Mouse (Mus musculus) small intestine, adult 2 months (tissue): ENCODE results near the gene Csf2. TPM values are rescaled to one million over a fixed set of nuclear protein-coding genes. Genes with fewer than 3 reads are reported as not detected.
"Not testable (repeated sequence)": the region's sequence is repeated elsewhere in the genome, so short reads cannot be mapped to it uniquely, and the experiment has no call there.

ENCODE experiments used
- H3K27ac ChIP-seq: fragments of 200-500 bp; 2 replicates; pipeline ENCODE4 v1.5.1; 2012; ENCODE audit warnings: low read depth, low read length, control low read depth, inconsistent platforms; ENCODE audit not compliant: insufficient read depth
- H3K27me3 ChIP-seq: fragments of 200-500 bp; 2 replicates; pipeline ENCODE4 v1.6.1; 2012; ENCODE audit warnings: mild to moderate bottlenecking, moderate library complexity, low read length, inconsistent platforms; ENCODE audit not compliant: control insufficient read depth, insufficient read depth
- H3K36me3 ChIP-seq: fragments of 200-500 bp; 2 replicates; pipeline ENCODE4 v1.6.1; 2012; ENCODE audit warnings: mild to moderate bottlenecking, low read length, control low read depth, inconsistent platforms; ENCODE audit not compliant: control insufficient read depth, insufficient read depth
- H3K4me1 ChIP-seq: fragments of 200-500 bp; 2 replicates; pipeline ENCODE4 v1.6.1; 2012; ENCODE audit warnings: low read length, inconsistent platforms, mixed read lengths; ENCODE audit not compliant: control insufficient read depth, insufficient read depth, insufficient read length
- H3K4me3 ChIP-seq: fragments of 200-500 bp; 2 replicates; pipeline ENCODE4 v1.5.1; 2012; ENCODE audit warnings: low read depth, mild to moderate bottlenecking, control low read depth, inconsistent platforms, low read length, moderate library complexity
- CTCF ChIP-seq: fragments of 200-500 bp; IDR thresholded peaks from 2 replicates; pipeline ENCODE4 v1.5.1; 2012; ENCODE audit warnings: low read depth, mild to moderate bottlenecking, control low read depth, inconsistent platforms, low read length, moderate library complexity, mixed read lengths; ENCODE audit not compliant: insufficient replicate concordance, insufficient read length; ENCODE audit errors: extremely low read depth
- POLR2A ChIP-seq: fragments of 200-500 bp; IDR thresholded peaks from 2 replicates; pipeline ENCODE4 v1.6.1; 2012; ENCODE audit warnings: low read depth, mild to moderate bottlenecking, control low read depth, inconsistent platforms, low read length, moderate library complexity
- WGBS: fragments of 180-500 bp; shearing (Covaris S2); methylation state at CpG from one replicate; pipeline ENCODE4 v1.1.7; 2018; 5-methylcytosine and 5-hydroxymethylcytosine counted together
- polyA plus RNA-seq: library from polyadenylated mRNA; depleted of rRNA; stranded (reverse); fragments of >200 nt; gene quantifications from 2 replicates; pipeline ENCODE4 v1.2.3, GENCODE M21; 2012; rRNA removed

Gene Csf2
- 0.13 and 0.22 TPM in 2 replicates for polyA plus RNA-seq

DNA sequence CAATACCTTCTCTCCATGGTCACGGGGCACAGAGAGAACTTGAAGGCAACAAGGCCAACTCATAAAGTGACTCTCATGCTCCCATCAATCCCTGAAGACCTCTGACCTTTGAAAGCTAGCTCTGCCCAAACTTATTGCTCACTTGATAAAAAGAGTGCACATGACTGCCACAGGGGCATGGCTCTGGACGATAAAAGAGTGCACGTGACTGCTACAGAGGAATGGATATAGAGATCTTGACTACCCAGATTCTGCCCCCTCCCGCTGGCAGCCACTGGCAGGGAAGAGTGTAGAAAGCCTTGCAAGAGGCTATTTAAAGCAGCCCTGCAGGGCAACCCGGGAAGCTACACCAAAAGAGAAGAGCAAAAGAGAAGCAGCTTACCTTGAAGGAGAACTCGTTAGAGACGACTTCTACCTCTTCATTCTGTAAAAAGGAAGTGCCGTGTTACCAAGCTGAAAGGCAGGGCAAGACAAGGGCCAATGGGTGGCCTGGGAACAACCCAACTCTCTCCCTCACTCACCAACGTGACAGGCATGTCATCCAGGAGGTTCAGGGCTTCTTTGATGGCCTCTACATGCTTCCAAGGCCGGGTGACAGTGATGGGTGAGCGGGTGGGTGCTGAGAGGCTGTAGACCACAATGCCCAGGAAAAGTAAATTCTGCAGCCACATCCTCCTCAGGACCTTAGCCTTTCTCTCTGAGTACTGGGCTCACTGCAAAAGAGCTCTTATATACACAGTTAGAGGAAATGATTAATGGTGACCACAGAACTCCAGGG lies at the start of gene Csf2:
Gene Csf2, minus strand, starts transcription at position 728 of the 778 bp plus-strand sequence.
- WGBS: 30% methylated on average over 11 of the region's 11 CpGs
- peak within 1 kb of the TSS; percentile 78 for H3K27ac ChIP-seq
- no peaks in the 10 kb centered on the region for H3K36me3 ChIP-seq
- peaks cover 13% of the 10 kb centered on the region; the same call in 1 of the 2 replicates for H3K4me1 ChIP-seq
- no peak for TF ChIP-seq CTCF
- TF ChIP-seq POLR2A: no peak
- H3K27me3 ChIP-seq: no peaks in the 10 kb centered on the region
- peak within 1 kb of the TSS; percentile 40; the same call in 1 of the 2 replicates for H3K4me3 ChIP-seq

DNA sequence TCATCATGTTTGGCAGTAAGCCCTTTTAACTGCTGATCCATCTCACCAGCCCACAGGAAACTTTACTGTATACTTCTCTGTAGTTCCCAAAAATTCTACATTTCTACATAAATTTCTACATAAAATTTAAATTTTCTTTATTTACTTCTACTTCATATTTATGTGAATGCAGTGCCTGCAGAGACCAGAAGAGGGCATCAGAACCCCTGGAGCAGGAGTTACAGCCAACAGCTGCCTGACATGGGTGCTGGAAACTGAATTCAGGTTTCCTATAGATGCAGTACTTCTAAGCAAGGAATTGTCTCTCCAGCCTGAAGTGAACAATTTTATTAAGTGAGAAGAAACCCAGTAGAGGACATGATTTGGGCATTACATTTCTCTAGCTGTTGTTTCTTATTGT lies 49.3 kb upstream of the Csf2 start:
- Histone ChIP-seq H3K27ac (no peak overlapping the region), H3K36me3 (no peaks in the 10 kb centered on the region), H3K27me3 (peaks cover 7% of the 10 kb centered on the region), H3K4me1 (0 out of 2 replicates have a peak, but pooled peaks cover 1% of the 10 kb centered on the region), H3K4me3 (no peak overlapping the region)
- TF ChIP-seq CTCF (peak; percentile 20; the same call in 1 of the 2 replicates), POLR2A (no peak)

DNA sequence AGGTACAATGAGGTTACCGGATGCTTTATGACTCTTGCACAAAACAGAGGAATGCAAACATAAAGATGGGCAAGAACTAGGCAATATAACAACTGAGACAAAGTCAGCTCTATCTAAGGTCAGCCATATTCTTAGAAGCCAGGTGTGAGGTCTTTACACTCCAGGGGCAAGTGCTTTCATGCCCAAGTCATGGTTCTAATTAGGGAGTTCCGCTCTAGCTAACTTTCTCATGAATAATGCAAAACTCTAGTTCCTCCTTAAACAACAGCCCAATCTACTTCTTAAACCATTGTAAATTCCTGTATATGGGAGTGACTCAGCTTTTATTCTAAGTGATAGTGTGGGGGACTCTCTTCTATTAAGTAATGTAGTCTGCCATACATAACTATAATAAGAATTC lies 48.0 kb upstream of the Csf2 start:
- H3K4me1 ChIP-seq, H3K27ac ChIP-seq, H3K4me3 ChIP-seq, H3K36me3 ChIP-seq, H3K27me3 ChIP-seq: not testable (repeated sequence)
- WGBS: 94% methylated on average over 2 of the region's 2 CpGs

DNA sequence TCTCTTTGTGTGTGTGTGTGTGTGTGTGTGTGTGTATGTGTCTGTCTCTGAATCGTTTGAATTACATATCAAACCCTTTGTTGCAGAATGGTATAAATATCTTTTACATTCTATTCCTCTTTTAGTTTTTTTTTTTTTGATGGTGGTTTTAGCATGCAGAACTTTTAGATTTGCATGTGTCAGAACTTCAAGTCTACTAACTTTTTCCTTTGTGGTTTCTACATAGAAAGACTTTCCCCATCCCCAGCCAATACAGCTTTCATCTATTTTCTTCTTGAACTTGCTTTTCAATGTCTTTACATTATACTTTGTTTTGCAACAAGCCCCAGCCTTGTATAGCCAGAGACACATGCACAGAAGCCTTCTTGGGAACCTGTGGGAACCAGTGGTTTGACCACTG lies 47.3 kb upstream of the Csf2 start:
- no peak overlapping the region for H3K4me3 ChIP-seq
- WGBS: 78% methylated on average over 1 of the region's 1 CpGs
- no peaks in the 10 kb centered on the region for H3K36me3 ChIP-seq
- TF ChIP-seq CTCF (no peak), POLR2A (no peak)
- no peak overlapping the region for H3K27ac ChIP-seq
- H3K4me1 ChIP-seq: no peaks in the 10 kb centered on the region
- no peaks in the 10 kb centered on the region for H3K27me3 ChIP-seq

DNA sequence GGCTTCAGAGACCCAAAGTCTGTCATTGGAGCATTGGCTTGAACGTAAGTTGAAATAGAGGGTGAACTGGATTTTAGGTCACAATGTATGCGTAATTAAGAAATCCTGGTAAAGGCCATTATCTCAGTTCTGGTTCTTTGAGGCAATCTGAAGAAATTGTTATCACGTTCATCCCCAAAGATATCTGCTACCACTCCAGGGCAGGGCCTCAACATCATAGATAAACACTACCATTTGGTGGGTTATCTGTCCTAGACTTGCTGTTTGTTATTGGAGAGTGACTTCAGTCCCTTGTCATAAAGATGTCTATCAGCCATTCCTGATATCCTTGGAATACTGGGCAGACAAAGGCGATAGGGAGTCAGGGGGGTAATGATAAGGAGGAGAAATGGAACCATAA lies 46.5 kb upstream of the Csf2 start:
- Histone ChIP-seq H3K27me3 (no peaks in the 10 kb centered on the region), H3K4me1 (no peaks in the 10 kb centered on the region), H3K27ac (no peak overlapping the region), H3K4me3 (no peak overlapping the region), H3K36me3 (no peaks in the 10 kb centered on the region)
- TF ChIP-seq POLR2A: no peak
- TF ChIP-seq CTCF: no peak
- 58% methylated on average over 4 of the region's 4 CpGs for WGBS

DNA sequence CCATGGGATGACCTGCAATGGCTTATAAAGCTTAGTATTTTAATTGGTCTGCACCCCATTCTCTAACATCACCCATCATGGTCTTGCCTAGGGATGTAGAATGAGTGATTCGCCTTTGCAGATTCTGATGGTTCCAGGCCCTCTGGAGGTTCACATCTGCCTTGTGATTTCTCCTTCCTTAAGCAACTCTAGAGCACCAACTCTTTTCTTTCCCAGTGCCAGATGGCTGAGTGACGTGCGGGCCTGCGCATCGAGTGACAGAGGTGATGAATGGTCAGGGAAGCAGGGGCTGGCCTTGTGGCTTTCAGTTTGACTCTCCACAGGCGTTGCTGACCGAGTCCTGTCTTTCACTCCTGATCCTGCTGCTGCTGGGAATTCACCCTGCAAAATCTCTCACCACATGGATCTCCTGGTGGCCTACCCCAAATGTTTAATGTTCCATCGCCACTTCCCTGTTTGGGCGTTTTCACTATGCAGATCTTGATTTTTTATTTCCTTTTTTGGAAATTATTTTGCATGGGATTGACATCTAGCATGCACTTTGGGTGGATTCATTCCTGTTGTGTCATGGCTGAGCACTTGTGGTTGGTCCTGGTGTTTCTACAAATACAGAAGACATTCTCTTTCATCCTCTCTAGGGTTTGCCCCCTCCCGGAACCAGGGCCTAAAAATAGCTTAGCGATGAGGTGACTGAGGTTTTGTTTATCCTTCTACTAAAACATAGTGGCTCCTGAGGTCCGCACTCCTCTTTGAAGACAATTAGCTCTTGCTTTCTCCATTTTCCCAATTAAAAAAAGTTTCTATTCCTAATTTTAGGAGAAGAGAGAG lies 44.7 kb upstream of the Csf2 start:
- no peaks in the 10 kb centered on the region for H3K4me1 ChIP-seq
- no peaks in the 10 kb centered on the region for H3K27me3 ChIP-seq
- no peak overlapping the region for H3K27ac ChIP-seq
- H3K4me3 ChIP-seq: no peak overlapping the region
- WGBS: 58% methylated on average over 12 of the region's 12 CpGs
- H3K36me3 ChIP-seq: no peaks in the 10 kb centered on the region
- no peak for TF ChIP-seq CTCF
- TF ChIP-seq POLR2A: no peak

DNA sequence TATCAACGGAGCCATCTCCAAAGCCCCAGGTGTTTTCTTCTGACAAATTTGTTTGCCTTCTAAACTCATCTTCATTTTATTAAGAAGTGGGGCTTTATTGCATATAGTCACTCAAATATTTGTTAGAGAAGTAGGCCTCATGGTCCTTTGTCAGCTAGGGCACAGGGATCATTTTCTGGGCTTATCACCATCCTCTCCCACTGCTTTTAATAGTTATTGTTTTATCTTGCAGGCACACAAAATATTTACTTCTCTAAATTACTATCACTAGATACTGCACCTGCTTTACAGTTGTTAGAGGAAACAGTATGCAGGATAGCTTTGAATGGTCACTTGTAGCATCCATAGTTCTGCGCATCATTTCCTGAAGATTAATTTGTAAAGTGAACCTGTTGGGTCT lies 42.7 kb upstream of the Csf2 start:
- no peaks in the 10 kb centered on the region for H3K4me1 ChIP-seq
- TF ChIP-seq POLR2A (no peak), CTCF (no peak)
- no peaks in the 10 kb centered on the region for H3K36me3 ChIP-seq
- no peak overlapping the region for H3K27ac ChIP-seq
- 71% methylated on average over 2 of the region's 2 CpGs for WGBS
- H3K27me3 ChIP-seq: no peaks in the 10 kb centered on the region
- no peak overlapping the region for H3K4me3 ChIP-seq
